Mouse (Mus musculus) splenic B cell, adult 2 months (primary cell): ENCODE measurements around the gene Tnk1.

Experiments
- DNase-seq: peaks from one replicate; pipeline ENCODE4 v3.0.0-alpha.2; 2011; ENCODE audit warnings: low read depth, low spot score
- H3K27me3 ChIP-seq: 2 replicates; pipeline ENCODE4 v1.6.1; 2012; ENCODE audit warnings: mild to moderate bottlenecking, low read length, moderate library complexity, mixed read lengths; ENCODE audit not compliant: control insufficient read depth, poor library complexity, insufficient read depth, severe bottlenecking
- H3K36me3 ChIP-seq: 2 replicates; pipeline ENCODE4 v1.6.1; 2012; ENCODE audit warnings: mild to moderate bottlenecking, low read length, moderate library complexity, mixed read lengths; ENCODE audit not compliant: control insufficient read depth, poor library complexity, insufficient read depth, severe bottlenecking

Tnk1 gene

GRCm38 (mm10) chr11:69883527-69884151 is 25.1 kb upstream of the Tnk1 start:
- Histone ChIP-seq H3K36me3 (peaks cover 30% of the 10 kb centered on the region), H3K27me3 (no peaks in the 10 kb centered on the region)
- DNase-seq, result no peak

DNA sequence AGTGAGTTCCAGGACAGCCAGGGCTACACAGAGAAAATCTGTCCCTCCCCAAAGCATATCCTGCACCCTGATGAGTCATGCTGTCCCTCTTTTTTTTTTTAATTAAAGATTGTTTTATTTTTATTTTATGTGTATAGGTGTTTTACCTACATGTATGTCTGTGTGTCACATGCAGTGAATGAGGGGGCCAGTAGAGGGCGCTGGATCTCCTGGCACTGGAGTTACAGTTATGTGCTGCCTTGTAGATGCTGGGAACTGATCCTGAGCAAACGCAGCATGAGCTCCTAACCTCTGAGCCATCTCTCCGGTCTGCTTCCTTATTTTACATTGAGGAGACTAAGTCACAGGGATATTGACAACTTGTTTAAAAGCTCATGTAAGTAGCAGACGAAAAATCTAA is 24.5 kb upstream of the Tnk1 start:
- peak; percentile 73 for DNase-seq
- peaks cover 26% of the 10 kb centered on the region for H3K36me3 ChIP-seq
- H3K27me3 ChIP-seq, result no peaks in the 10 kb centered on the region

DNA sequence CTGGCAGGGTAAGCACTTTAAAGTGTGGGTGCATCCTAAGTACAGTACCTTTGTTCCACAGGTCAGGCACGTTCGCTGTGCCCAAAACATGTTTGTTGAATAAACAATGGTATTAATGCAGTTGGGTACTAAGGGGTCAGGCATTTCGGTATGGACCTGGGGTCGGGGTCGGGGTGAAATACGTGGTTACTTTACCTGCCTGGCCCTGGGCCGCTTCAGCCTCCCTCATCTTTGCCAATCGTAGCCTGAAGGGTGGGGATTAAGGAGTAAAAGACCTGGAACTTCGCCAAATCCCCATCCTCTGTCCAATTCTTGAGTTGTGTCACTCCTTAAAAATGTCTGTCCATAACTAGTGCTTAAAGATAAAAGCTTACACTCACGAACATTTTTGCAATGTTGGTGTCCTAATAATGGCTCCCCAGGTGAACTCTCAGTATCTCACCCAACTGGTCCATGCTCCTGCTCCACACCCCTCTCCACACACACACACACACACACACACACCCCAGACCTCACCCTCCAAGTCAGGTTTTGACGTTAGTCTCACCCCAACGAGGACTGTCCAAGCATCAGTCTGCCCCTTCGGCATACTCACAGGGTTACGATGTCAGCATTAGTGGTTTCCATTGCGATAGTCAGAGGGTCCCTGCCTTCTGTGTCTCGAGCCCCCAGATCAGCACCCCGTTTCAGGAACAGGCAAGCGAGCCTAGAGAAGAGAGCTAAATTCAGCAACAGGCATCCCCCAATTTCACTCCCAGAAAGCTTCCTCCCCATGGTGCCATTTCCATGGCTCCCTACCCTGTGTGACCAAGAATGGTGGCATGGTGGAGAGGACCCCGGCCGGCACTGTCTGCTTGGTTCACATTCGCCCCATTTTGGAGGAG is 23.5 kb upstream of the Tnk1 start:
- H3K27me3 ChIP-seq, result no peaks in the 10 kb centered on the region
- DNase-seq, result no peak
- peaks cover 21% of the 10 kb centered on the region for H3K36me3 ChIP-seq

DNA sequence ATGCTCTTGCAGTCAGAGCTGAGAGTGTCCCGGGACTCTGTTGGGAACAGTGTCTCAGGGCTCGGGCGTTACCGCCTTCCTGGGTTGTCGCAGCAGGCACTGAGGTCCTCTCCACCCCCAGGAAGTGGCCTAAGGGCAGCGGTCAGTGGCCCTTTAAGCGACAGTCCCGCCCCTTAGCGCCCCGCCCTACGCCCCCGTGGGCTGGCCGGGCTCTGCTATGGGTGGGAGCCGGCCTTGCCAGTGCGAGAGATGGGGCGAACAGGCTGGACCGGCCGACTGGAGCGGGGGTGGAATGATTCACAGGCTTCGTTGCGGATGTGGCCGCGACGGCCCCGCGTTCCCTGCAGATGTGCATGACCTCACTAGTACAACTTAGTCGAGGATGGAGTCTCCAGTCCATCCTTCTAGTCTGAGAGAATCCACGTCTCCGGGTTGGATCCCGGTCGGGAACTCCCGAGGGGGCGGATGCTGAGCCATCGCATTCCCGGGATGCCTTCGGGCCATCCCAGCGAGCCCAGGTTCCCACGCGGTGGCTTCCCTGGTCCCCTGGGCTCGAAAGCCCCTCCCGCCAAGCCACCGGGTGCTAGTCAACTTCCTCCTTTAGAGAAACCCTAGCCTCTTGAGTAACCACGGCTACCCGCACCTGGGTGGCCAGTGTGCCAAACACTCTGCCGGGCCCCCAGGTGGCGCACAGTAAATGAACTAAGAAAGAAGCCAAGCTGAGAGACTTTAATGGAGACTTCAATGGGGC is 22.5 kb upstream of the Tnk1 start, which contains the start of gene Kctd11:
TSS of gene Kctd11 (minus strand) at position 554 of the 751 bp plus-strand sequence.
- no peaks in the 10 kb centered on the region for H3K27me3 ChIP-seq
- peak; percentile 91 for DNase-seq
- peaks cover 16% of the 10 kb centered on the region for H3K36me3 ChIP-seq

GRCm38 (mm10) chr11:69880506-69880852 is 21.9 kb upstream of the Tnk1 start:
- DNase-seq, result peak; percentile 84
- no peaks in the 10 kb centered on the region for H3K27me3 ChIP-seq
- peaks cover 14% of the 10 kb centered on the region for H3K36me3 ChIP-seq

DNA sequence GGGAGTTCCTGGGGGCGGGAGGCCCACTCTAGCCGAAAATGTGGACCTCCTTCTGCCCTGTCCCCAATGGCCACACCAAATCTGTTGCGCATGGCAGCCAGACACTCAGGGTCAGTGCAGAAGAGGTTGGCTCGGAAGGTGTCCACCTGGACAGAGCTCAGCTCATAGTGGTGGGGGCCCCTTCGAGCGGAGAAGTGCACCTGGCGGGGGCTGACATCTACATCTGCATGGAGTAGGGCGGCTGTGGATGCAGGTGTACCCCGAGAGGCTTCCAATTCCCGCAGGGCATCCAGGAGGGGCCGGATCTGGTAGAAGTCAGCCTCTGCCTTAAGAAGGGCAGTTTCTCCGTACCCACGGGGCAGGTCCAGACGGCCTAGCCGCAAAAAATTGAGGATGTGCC is 21.2 kb upstream of the Tnk1 start:
- H3K36me3 ChIP-seq, result peaks cover 9% of the 10 kb centered on the region
- H3K27me3 ChIP-seq, result no peaks in the 10 kb centered on the region
- no peak for DNase-seq

DNA sequence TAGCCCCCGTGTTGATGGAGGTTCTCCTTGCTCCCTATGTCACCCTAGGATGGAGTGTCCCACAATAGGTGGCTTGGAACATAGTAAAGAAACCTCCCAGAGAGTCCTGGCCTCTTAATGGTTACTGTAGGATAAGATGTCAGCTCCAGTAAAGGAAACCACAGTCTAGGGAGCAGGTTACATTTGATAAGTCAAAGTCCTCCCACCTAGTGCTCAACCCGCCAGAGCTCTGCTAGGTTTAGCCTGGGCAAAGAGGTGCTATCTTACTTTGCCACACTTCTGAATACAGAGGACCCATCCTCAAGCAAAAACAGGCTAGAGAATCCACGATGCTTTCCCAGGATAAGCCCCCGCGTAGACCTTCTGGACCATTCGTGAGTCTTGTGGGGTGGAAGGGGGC is 20.4 kb upstream of the Tnk1 start:
- Histone ChIP-seq H3K36me3 (peaks cover 7% of the 10 kb centered on the region), H3K27me3 (no peaks in the 10 kb centered on the region)
- DNase-seq, result no peak

GRCm38 (mm10) chr11:69878399-69878798 is 19.9 kb upstream of the Tnk1 start:
- peaks cover 3% of the 10 kb centered on the region; the same call in 1 of the 2 replicates for H3K36me3 ChIP-seq
- no peak for DNase-seq
- no peaks in the 10 kb centered on the region for H3K27me3 ChIP-seq

DNA sequence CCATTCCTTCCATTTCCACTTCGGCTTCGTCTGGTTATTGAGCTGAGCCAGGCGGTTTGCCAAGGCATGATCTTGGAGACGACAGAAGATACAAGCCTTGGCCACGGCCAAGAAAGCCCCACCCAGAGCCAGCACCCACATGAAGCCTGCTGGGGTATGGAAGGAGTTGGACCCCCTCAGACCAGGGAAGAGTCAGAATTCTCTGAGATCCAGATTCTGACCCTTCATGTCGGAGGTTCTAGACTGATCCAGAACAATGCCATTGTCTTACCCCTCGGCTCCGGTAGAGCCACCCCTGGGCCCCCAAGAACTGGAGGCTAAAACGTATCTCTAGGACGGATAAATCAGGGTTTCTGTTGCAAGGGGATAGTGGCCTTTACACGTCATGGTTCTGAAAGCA is 19.3 kb upstream of the Tnk1 start, which contains the start of gene Tmem95:
TSS of gene Tmem95 (minus strand) at position 141 of the 400 bp plus-strand sequence.
- DNase-seq, result no peak
- peaks cover 3% of the 10 kb centered on the region; the same call in 1 of the 2 replicates for H3K36me3 ChIP-seq
- no peaks in the 10 kb centered on the region for H3K27me3 ChIP-seq

DNA sequence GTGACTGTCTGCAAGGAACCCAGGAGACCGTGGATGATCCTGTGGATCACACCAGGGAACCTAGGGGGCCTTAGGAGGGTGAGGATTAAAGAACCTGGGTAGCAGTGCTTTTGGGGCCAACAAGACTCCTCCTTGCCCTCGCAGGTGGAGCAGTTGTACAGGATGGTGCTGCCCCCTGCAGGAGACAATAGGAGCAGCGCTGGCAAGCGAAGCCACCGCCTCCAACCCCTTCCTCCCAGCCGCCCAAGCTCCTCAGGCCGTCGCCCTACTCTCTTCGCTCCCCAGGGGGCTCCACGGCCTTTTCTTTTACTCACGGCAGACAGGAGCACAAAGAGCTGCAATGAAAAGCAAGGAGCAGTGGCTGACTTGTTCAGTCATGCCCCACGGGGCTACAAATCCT is 18.3 kb upstream of the Tnk1 start:
- Histone ChIP-seq H3K27me3 (no peaks in the 10 kb centered on the region), H3K36me3 (no peaks in the 10 kb centered on the region)
- peak; percentile 90 for DNase-seq

- no peaks in the 10 kb centered on the region for H3K27me3 ChIP-seq
- DNase-seq, result no peak
These were observed 17.7 kb upstream of the Tnk1 start for GRCm38 (mm10) chr11:69876186-69876585.

DNA sequence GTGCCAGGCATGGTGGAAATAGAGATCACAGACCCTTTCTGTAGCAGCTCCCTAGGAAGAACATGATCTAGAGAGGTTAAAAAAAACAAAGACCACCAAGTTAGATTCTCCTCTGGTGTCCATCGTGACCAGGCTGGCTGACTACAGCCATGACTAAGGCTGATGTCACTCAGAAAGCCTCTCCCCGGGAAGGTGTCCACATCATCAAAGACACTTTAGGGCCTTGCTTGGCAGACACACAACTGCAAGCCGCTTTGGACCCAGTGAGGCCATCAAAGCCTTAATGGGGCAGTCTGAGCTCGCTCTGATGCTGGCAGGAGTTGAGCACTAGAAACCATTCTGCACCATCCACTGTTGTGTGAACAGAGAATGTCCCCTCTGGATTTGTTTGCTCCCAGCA is 13.9 kb upstream of the Tnk1 start:
- DNase-seq, result no peak
- H3K27me3 ChIP-seq, result no peaks in the 10 kb centered on the region
- no peaks in the 10 kb centered on the region for H3K36me3 ChIP-seq

More at GRCm38 (mm10) chr11:69876186-69876585, 17.7 kb upstream of the Tnk1 start:
- no peaks in the 10 kb centered on the region for H3K36me3 ChIP-seq

DNA sequence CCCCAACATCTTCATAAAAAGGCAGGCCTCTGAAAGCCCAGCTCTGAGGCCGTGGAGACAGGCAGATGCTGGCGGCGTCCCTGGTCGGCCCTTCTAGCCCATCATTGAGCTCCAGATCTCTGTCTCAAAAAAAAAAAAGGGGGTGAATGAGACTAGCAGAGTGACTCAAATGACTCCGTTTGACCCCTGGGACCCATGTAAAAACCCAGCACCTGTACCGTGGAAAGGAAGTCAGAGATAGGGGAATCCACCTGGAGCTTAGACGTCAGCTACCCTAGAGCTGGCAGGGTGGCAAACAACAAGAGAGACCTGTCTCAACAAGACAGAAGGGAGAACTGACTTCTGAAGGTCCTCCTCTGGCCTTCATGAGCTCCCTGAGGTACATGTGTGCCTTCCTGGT is 13.3 kb upstream of the Tnk1 start:
- Histone ChIP-seq H3K27me3 (no peaks in the 10 kb centered on the region), H3K36me3 (no peaks in the 10 kb centered on the region)
- no peak for DNase-seq

DNA sequence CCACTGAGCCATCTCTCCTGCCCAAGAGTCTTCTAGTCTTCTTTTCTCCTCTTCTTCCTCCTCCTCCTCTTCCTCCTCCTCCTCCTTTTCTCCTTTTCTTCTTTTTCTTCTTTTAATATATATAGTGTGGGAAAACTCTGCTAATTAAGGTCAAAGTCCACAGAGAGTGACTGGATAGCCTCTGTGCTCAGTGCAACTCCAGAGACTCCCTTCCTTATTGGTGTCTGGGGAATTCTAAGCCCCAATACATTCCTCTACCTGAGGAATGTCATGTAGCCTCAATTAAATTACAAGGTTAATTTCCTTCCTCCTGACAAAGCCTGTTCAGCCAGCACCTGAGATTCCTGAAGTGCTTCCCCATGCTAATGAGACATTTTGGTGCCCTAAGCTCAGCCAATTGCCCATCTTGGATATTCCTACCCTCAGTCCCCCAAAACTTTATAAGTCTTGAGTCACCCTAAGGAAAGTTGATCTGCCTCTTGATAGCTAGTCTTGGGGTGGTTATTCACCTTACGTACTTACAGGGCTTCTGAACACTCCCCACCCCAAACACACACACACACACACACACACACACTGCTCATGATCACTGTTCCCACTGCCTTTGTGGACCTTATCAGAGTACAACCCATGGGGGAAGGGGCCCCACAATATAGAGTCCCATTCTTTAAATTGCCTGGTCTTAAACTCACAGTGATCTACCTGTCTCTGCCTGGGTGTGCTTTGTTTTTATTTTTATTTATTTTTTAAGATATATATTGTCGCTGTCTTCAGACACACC is 11.9 kb upstream of the Tnk1 start:
- Histone ChIP-seq H3K27me3 (no peaks in the 10 kb centered on the region), H3K36me3 (no peaks in the 10 kb centered on the region)
- no peak for DNase-seq
